17 mouse cellular contexts compared by ENCODE assay signal in genomic region chr3:136818997-136819396, GRCm38 (mm10).
A peak's percentile ranks its signal among the peaks of the same experiment; 100 is the strongest.
DNase-seq lines count a peak whose midpoint lies in the region; ATAC-seq and TF ChIP-seq lines count a peak whose summit lies in the region.
"Had no signal": no experiment of that assay in that cellular context is flagged by ENCODE, and none has a peak within 500 bp of the region (broad histone marks: within the 10 kb centered on the region; RNA-seq: fewer than 3 reads in every experiment).

No protein-coding gene starts in this region.

- ATAC-seq in heart, embryonic 16.5 days (replicated peaks; ENCODE audit: extremely low read depth, insufficient read depth, low FRiP score): peak; percentile 69
- peak; percentile 47; the same call in 1 of the 2 replicates for ATAC-seq in lung, embryonic 14.5 days (ENCODE audit: insufficient read depth)
- ATAC-seq: forebrain, embryonic 15.5 days; intestine, embryonic 16.5 days had no signal

- intact Hi-C loops in gastrocnemius, postnatal 14 days (cut with DNase I; ENCODE audit: low total_unique reads): no loop called here

- no peaks in the 10 kb centered on the region for H3K9me3 ChIP-seq in heart, embryonic 16.5 days (replicated peaks; ENCODE audit: control insufficient read depth, low read length)
- H3K9me3 ChIP-seq in lung, embryonic 14.5 days (ENCODE audit: low read depth, low read length): no peaks in the 10 kb centered on the region
- H3K9me3 ChIP-seq: forebrain, embryonic 15.5 days; hindbrain, embryonic 13.5 days had no signal

- no peak overlapping the region for H3K4me2 ChIP-seq in heart, embryonic 16.5 days (ENCODE audit: low read depth, low read length)
- no peak overlapping the region for H3K4me2 ChIP-seq in lung, embryonic 14.5 days
- H3K4me2 ChIP-seq: forebrain, embryonic 15.5 days; heart, embryonic 11.5 days; hindbrain, embryonic 13.5 days had no signal

- no peak for TF ChIP-seq CTCF in lung, embryonic 14.5 days (IDR thresholded peaks at IDR 0.05; ENCODE audit: low read depth)

- H3K9ac ChIP-seq in heart, embryonic 16.5 days (ENCODE audit: low read length): no peak overlapping the region
- H3K9ac ChIP-seq in lung, embryonic 14.5 days: no peak overlapping the region
- H3K9ac ChIP-seq: forebrain, embryonic 15.5 days; hindbrain, embryonic 13.5 days had no signal

- WGBS in heart, embryonic 16.5 days: 28% methylated on average over 5 of the region's 5 CpGs
- 54% methylated on average over 5 of the region's 5 CpGs for WGBS in lung, embryonic 14.5 days

- H3K4me3 ChIP-seq in heart, embryonic 16.5 days (ENCODE audit: low read length): no peak overlapping the region
- no peak overlapping the region for H3K4me3 ChIP-seq in lung, embryonic 14.5 days (ENCODE audit: low read depth, low read length)
- H3K4me3 ChIP-seq: forebrain, embryonic 15.5 days; hindbrain, embryonic 13.5 days had no signal

- no peaks in the 10 kb centered on the region for H3K36me3 ChIP-seq in heart, embryonic 16.5 days (ENCODE audit: control insufficient read depth, insufficient read depth)
- no peaks in the 10 kb centered on the region for H3K36me3 ChIP-seq in lung, embryonic 14.5 days (ENCODE audit: insufficient read depth)
- H3K36me3 ChIP-seq: forebrain, embryonic 15.5 days; hindbrain, embryonic 13.5 days had no signal

- no peak overlapping the region for H3K27ac ChIP-seq in heart, embryonic 16.5 days (ENCODE audit: low read length)
- no peak overlapping the region for H3K27ac ChIP-seq in lung, embryonic 14.5 days (ENCODE audit: low read depth)
- H3K27ac ChIP-seq: forebrain, embryonic 15.5 days; hindbrain, embryonic 13.5 days had no signal

- no peaks in the 10 kb centered on the region for H3K27me3 ChIP-seq in heart, embryonic 16.5 days (ENCODE audit: control insufficient read depth, insufficient read depth, low read length)
- H3K27me3 ChIP-seq in lung, embryonic 14.5 days (ENCODE audit: insufficient read depth, low read length): no peaks in the 10 kb centered on the region
- H3K27me3 ChIP-seq: forebrain, embryonic 15.5 days; hindbrain, embryonic 13.5 days had no signal

- peak; percentile 5 to 18 for DNase-seq in gastrocnemius, adult 8-10 months (ENCODE audit: low spot score in 2 of 2)
- no peak for DNase-seq in gastrocnemius, postnatal 14 days
- DNase-seq in heart, postnatal 4 days: no peak
- DNase-seq in lung, embryonic 14.5 days: peak; percentile 60
- DNase-seq in lung, postnatal 10 days: no peak
- DNase-seq in skeletal muscle tissue, adult 2 months (ENCODE audit: low read depth, low spot score): peak; percentile 86
- DNase-seq in Muller cell, postnatal 12 days (ENCODE audit: inconsistent ontology term): no peak
- DNase-seq: adrenal gland, adult 8-10 months; adrenal gland, postnatal 36 days; cerebellum, postnatal 10 days; heart, adult 11 months; heart, postnatal 10 days had no signal

- H3K4me1 ChIP-seq in heart, embryonic 16.5 days (ENCODE audit: control insufficient read depth, insufficient read depth, low read length): peaks cover 13% of the 10 kb centered on the region
- peaks cover 3% of the 10 kb centered on the region; the same call in 1 of the 2 replicates for H3K4me1 ChIP-seq in lung, embryonic 14.5 days (ENCODE audit: insufficient read depth)
- H3K4me1 ChIP-seq: forebrain, embryonic 15.5 days had no signal

Comparison
In these comparisons a context has a peak if more than half of its experiments do, and no peak if none do; other contexts are left out.
1. DNase-seq: peak in gastrocnemius, adult 8-10 months (2 of 2), lung, embryonic 14.5 days (single experiment) and skeletal muscle tissue, adult 2 months (single experiment); none in gastrocnemius, postnatal 14 days (single experiment), heart, postnatal 4 days (single experiment), lung, postnatal 10 days (single experiment) and Muller cell, postnatal 12 days (single experiment).